Mouse (Mus musculus) lung, adult 2 months (tissue): ENCODE results near the gene Plcb3.

Experiments
- CTCF ChIP-seq: fragments of 200-500 bp; IDR thresholded peaks from 2 replicates; pipeline ENCODE4 v1.5.1; 2011; ENCODE audit warnings: mild to moderate bottlenecking, low read length, control low read depth; ENCODE audit not compliant: insufficient read depth
- POLR2A ChIP-seq: fragments of 200-500 bp; IDR thresholded peaks from 2 replicates; pipeline ENCODE4 v1.6.1; 2011; ENCODE audit warnings: low read depth, mild to moderate bottlenecking, control low read depth, low read length, borderline replicate concordance; ENCODE audit errors: extremely low read depth

DNA sequence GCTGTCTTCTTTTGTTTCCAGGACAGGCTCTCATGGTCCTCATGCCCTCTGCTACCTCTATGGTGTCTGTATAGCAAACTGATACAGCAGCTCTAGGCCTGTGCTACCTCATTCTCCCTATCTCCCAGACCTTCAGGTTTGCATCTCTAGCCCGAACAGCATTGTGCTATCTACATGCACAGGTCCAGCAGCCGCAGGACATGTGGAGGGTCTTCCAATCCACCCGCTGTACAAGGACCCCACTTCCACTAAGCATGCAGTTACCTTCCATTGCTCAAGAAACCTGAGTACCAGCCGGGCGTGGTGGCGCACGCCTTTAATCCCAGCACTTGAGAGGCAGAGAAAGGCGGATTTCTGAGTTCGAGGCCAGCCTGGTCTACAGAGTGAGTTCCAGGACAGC lies 61.7 kb downstream of the Plcb3 start:
- TF ChIP-seq POLR2A, result no peak
- TF ChIP-seq CTCF, result no peak
